8 mouse cellular contexts compared by ENCODE assay signal in genomic region chr12:105453670-105454257, GRCm38 (mm10). TPM values are rescaled to one million over a fixed set of nuclear protein-coding genes. Genes with fewer than 3 reads are reported as not detected.
DNase-seq lines count a peak whose midpoint lies in the region; ATAC-seq and TF ChIP-seq lines count a peak whose summit lies in the region.

TSS of gene D430019H16Rik (plus strand) at chr12:105453856.

- peak within 1 kb of the TSS; percentile 91 for H3K9ac ChIP-seq in forebrain, embryonic 14.5 days (ENCODE audit: low read length)
- peak within 1 kb of the TSS; percentile 70 for H3K9ac ChIP-seq in heart, embryonic 16.5 days (ENCODE audit: low read length)
- peak within 1 kb of the TSS; percentile 50 for H3K9ac ChIP-seq in liver, embryonic 11.5 days (ENCODE audit: low read depth, low read length)
- peak within 1 kb of the TSS; percentile 83 for H3K9ac ChIP-seq in neural tube, embryonic 12.5 days

- no peaks in the 10 kb centered on the region for H3K9me3 ChIP-seq in forebrain, embryonic 14.5 days (replicated peaks; ENCODE audit: control insufficient read depth, low read length)
- no peaks in the 10 kb centered on the region for H3K9me3 ChIP-seq in heart, embryonic 16.5 days (replicated peaks; ENCODE audit: control insufficient read depth, low read length)
- no peaks in the 10 kb centered on the region for H3K9me3 ChIP-seq in liver, embryonic 11.5 days (ENCODE audit: control insufficient read depth, low read length)
- no peaks in the 10 kb centered on the region for H3K9me3 ChIP-seq in neural tube, embryonic 12.5 days

- no peaks in the 10 kb centered on the region for H3K4me1 ChIP-seq in spleen, adult 2 months (ENCODE audit: control insufficient read depth, insufficient read depth, insufficient read length)
- H3K4me1 ChIP-seq in forebrain, embryonic 14.5 days (ENCODE audit: control insufficient read depth, insufficient read depth, low read length): peaks cover 17% of the 10 kb centered on the region
- H3K4me1 ChIP-seq in heart, embryonic 16.5 days (ENCODE audit: control insufficient read depth, insufficient read depth, low read length): peaks cover 8% of the 10 kb centered on the region
- H3K4me1 ChIP-seq in liver, embryonic 11.5 days (replicated peaks; ENCODE audit: control insufficient read depth, insufficient read depth, low read length): peaks cover 5% of the 10 kb centered on the region
- peaks cover 25% of the 10 kb centered on the region for H3K4me1 ChIP-seq in neural tube, embryonic 12.5 days

- H3K27me3 ChIP-seq in spleen, adult 2 months (ENCODE audit: control insufficient read depth, insufficient read depth, low read length): no peaks in the 10 kb centered on the region
- no peaks in the 10 kb centered on the region for H3K27me3 ChIP-seq in forebrain, embryonic 14.5 days (replicated peaks; ENCODE audit: control insufficient read depth, insufficient read depth, low read length)
- no peaks in the 10 kb centered on the region for H3K27me3 ChIP-seq in heart, embryonic 16.5 days (ENCODE audit: control insufficient read depth, insufficient read depth, low read length)
- 0 out of 2 replicates have a peak, but pooled peaks cover 5% of the 10 kb centered on the region for H3K27me3 ChIP-seq in liver, embryonic 11.5 days (replicated peaks; ENCODE audit: control insufficient read depth, insufficient read depth, low read length)
- no peaks in the 10 kb centered on the region for H3K27me3 ChIP-seq in neural tube, embryonic 12.5 days (replicated peaks)

- no peak for TF ChIP-seq POLR2A in spleen, adult 2 months (IDR thresholded peaks at IDR 0.05; ENCODE audit: low read depth, low read length)

- peak; percentile 92 for ATAC-seq in forebrain, embryonic 14.5 days
- ATAC-seq in heart, embryonic 16.5 days (replicated peaks; ENCODE audit: extremely low read depth, insufficient read depth, low FRiP score): peak; percentile 87
- ATAC-seq in liver, embryonic 11.5 days (replicated peaks; ENCODE audit: low FRiP score): peak; percentile 79
- ATAC-seq in neural tube, embryonic 12.5 days (ENCODE audit: low FRiP score, low read depth): peak; percentile 94
- no peak for ATAC-seq in erythroblast, adult 5-6 weeks (replicated peaks; ENCODE audit: low FRiP score, poor library complexity, severe bottlenecking)

- no peak for TF ChIP-seq CTCF in spleen, adult 2 months (IDR thresholded peaks at IDR 0.05; ENCODE audit: extremely low read depth, insufficient read depth, insufficient read length, insufficient replicate concordance)

- H3K4me2 ChIP-seq in forebrain, embryonic 14.5 days (ENCODE audit: low read length): peak within 1 kb of the TSS; percentile 64
- H3K4me2 ChIP-seq in heart, embryonic 16.5 days (ENCODE audit: low read depth, low read length): peak within 1 kb of the TSS; percentile 90
- peak within 1 kb of the TSS; percentile 73 for H3K4me2 ChIP-seq in liver, embryonic 11.5 days
- peak within 1 kb of the TSS; percentile 78 for H3K4me2 ChIP-seq in neural tube, embryonic 12.5 days (replicated peaks)

- WGBS in spleen, adult 2 months: 2% methylated on average over 38 of the region's 38 CpGs
- WGBS in forebrain, embryonic 14.5 days: under 1% methylated on average over 36 of the region's 38 CpGs
- under 1% methylated on average over 38 of the region's 38 CpGs for WGBS in heart, embryonic 16.5 days
- WGBS in liver, embryonic 11.5 days: 1% methylated on average over 38 of the region's 38 CpGs
- WGBS in neural tube, embryonic 12.5 days: under 1% methylated on average over 38 of the region's 38 CpGs

- H3K36me3 ChIP-seq in spleen, adult 2 months (ENCODE audit: control insufficient read depth, insufficient read depth, low read length): no peaks in the 10 kb centered on the region
- no peaks in the 10 kb centered on the region for H3K36me3 ChIP-seq in forebrain, embryonic 14.5 days (ENCODE audit: control insufficient read depth, insufficient read depth, low read length)
- H3K36me3 ChIP-seq in heart, embryonic 16.5 days (ENCODE audit: control insufficient read depth, insufficient read depth): no peaks in the 10 kb centered on the region
- H3K36me3 ChIP-seq in liver, embryonic 11.5 days (ENCODE audit: control insufficient read depth, insufficient read depth, low read length): no peaks in the 10 kb centered on the region
- H3K36me3 ChIP-seq in neural tube, embryonic 12.5 days: no peaks in the 10 kb centered on the region

- peak within 1 kb of the TSS; percentile 33; the same call in 1 of the 2 replicates for H3K4me3 ChIP-seq in spleen, adult 2 months (ENCODE audit: extremely low read depth, insufficient read depth, insufficient read length)
- peak within 1 kb of the TSS; percentile 78 for H3K4me3 ChIP-seq in forebrain, embryonic 14.5 days (ENCODE audit: low read depth, low read length)
- peak within 1 kb of the TSS; percentile 62 for H3K4me3 ChIP-seq in heart, embryonic 16.5 days (ENCODE audit: low read length)
- H3K4me3 ChIP-seq in liver, embryonic 11.5 days (ENCODE audit: low read depth, low read length): peak within 1 kb of the TSS; percentile 54
- H3K4me3 ChIP-seq in neural tube, embryonic 12.5 days: peak within 1 kb of the TSS; percentile 69

- no peak within 1 kb of the TSS for H3K27ac ChIP-seq in spleen, adult 2 months (ENCODE audit: insufficient read depth, low read length)
- H3K27ac ChIP-seq in forebrain, embryonic 14.5 days (ENCODE audit: low read depth, low read length): peak within 1 kb of the TSS; percentile 82
- no peak within 1 kb of the TSS for H3K27ac ChIP-seq in heart, embryonic 16.5 days (ENCODE audit: low read length)
- no peak within 1 kb of the TSS for H3K27ac ChIP-seq in liver, embryonic 11.5 days (ENCODE audit: low read depth, low read length)
- H3K27ac ChIP-seq in neural tube, embryonic 12.5 days: no peak within 1 kb of the TSS

- peak in 1 of 2 experiments; percentile 9 for DNase-seq in spleen, adult 2 months (ENCODE audit: low read depth in 1 of 2, low spot score in 2 of 2)
- no peak for DNase-seq in spleen, adult 12 weeks (ENCODE audit: low spot score)
- DNase-seq in forebrain, embryonic 14.5 days (ENCODE audit: low spot score): peak; percentile 90
- DNase-seq in kidney, postnatal 10 days: peak; percentile 90
- peak; percentile 78 for DNase-seq in liver, embryonic 11.5 days (ENCODE audit: low spot score)

RNA-seq across cellular contexts. Expression of gene D430019H16Rik, which starts in this region (rescaled TPM):
- 2.5 TPM in 2 replicates for polyA plus RNA-seq in spleen, adult 2 months (2012; rRNA removed)
- 19.4 and 21.7 TPM in 2 replicates for polyA plus RNA-seq in forebrain, embryonic 14.5 days (2014; fragmentation: Nextera tagmentation; extraction: Ambion mirVana)
- polyA plus RNA-seq in heart, embryonic 16.5 days (2015; fragmentation: Nextera tagmentation; extraction: Ambion mirVana): 0.26 and 0.32 TPM in 2 replicates
- polyA plus RNA-seq in liver, embryonic 11.5 days (2014; fragmentation: Nextera tagmentation; extraction: Ambion mirVana): 0.49 and 0.93 TPM in 2 replicates
- 6.9 and 8.4 TPM in 2 replicates for polyA plus RNA-seq in neural tube, embryonic 12.5 days (2016; fragmentation: Nextera tagmentation; extraction: Ambion mirVana)
- total RNA-seq in erythroblast, adult 5-6 weeks (2015; ENCODE audit: low replicate concordance): not detected in 2 replicates
- not detected in 2 replicates for total RNA-seq in erythroblast, adult 5-6 weeks (2017; ENCODE audit: low replicate concordance)

Comparison
In these comparisons a context has a peak if more than half of its experiments do, and no peak if none do; other contexts are left out.
1. Peak in ATAC-seq, H3K4me3 ChIP-seq, H3K9ac ChIP-seq and H3K4me2 ChIP-seq in heart, embryonic 16.5 days; RNA of the gene not detected or under 1 TPM.
2. Peak in DNase-seq, ATAC-seq, H3K4me3 ChIP-seq, H3K9ac ChIP-seq and H3K4me2 ChIP-seq in liver, embryonic 11.5 days; RNA of the gene not detected or under 1 TPM.